Mouse (Mus musculus) stomach, embryonic 15.5 days (tissue): Measurements from ENCODE around the gene Sspo. TPM values are rescaled to one million over a fixed set of nuclear protein-coding genes. Genes with fewer than 3 reads are reported as not detected.
A peak's percentile ranks its signal among the peaks of the same experiment; 100 is the strongest.

Experiments
- ATAC-seq: fragments of 200-750 bp; cut with Nextera tagmentation; 2 replicates; pipeline ENCODE4 v1.8.0; 2017; ENCODE audit warnings: low read depth, moderate number of reproducible peaks, moderate TSS enrichment; ENCODE audit not compliant: insufficient read depth, low FRiP score
- H3K27ac ChIP-seq: fragments of 300-500 bp; sonication (generic); 2 replicates; pipeline ENCODE4 v1.5.1; 2015; ENCODE audit warnings: mild to moderate bottlenecking, inconsistent platforms
- H3K27me3 ChIP-seq: fragments of 300-500 bp; sonication (generic); replicated peaks from 2 replicates; pipeline ENCODE4 v1.6.1; 2015; ENCODE audit warnings: inconsistent platforms
- H3K36me3 ChIP-seq: fragments of 300-500 bp; sonication (generic); 2 replicates; pipeline ENCODE4 v1.6.1; 2015; ENCODE audit warnings: inconsistent platforms
- H3K4me1 ChIP-seq: fragments of 300-500 bp; sonication (generic); 2 replicates; pipeline ENCODE4 v1.6.1; 2015; ENCODE audit warnings: inconsistent platforms
- H3K4me2 ChIP-seq: fragments of 300-500 bp; sonication (generic); 2 replicates; pipeline ENCODE4 v1.6.1; 2015; ENCODE audit warnings: mild to moderate bottlenecking, inconsistent platforms
- H3K4me3 ChIP-seq: fragments of 300-500 bp; sonication (generic); replicated peaks from 2 replicates; pipeline ENCODE4 v1.5.1; 2015; ENCODE audit warnings: inconsistent platforms
- H3K9ac ChIP-seq: fragments of 300-500 bp; sonication (generic); 2 replicates; pipeline ENCODE4 v1.6.1; 2015; ENCODE audit warnings: inconsistent platforms
- H3K9me3 ChIP-seq: fragments of 300-500 bp; sonication (generic); 2 replicates; pipeline ENCODE4 v1.6.1; 2016; ENCODE audit warnings: inconsistent platforms
- WGBS: fragments of 180-500 bp; shearing (Covaris S2); methylation state at CpG from one replicate; pipeline ENCODE4 v1.1.7; 2015; 5-methylcytosine and 5-hydroxymethylcytosine counted together
- polyA plus RNA-seq: library from polyadenylated mRNA; unstranded; fragments of >200 nt; fragmentation: Nextera tagmentation; extraction: Ambion mirVana; gene quantifications from 2 replicates; pipeline ENCODE4 v1.2.1, GENCODE M21; 2015

The Sspo gene
- polyA plus RNA-seq: 0.26 and 0.27 TPM in 2 replicates

- WGBS: 89% methylated on average over 1 of the region's 1 CpGs
- ATAC-seq: no peak
- no peak within 1 kb of the TSS for H3K4me2 ChIP-seq
- H3K36me3 ChIP-seq: no peaks in the 10 kb centered on the region
- no peaks in the 10 kb centered on the region for H3K9me3 ChIP-seq
- H3K27me3 ChIP-seq: no peaks in the 10 kb centered on the region
- no peak within 1 kb of the TSS for H3K4me3 ChIP-seq
- peak within 1 kb of the TSS; percentile 40; the same call in 1 of the 2 replicates for H3K27ac ChIP-seq
- H3K9ac ChIP-seq: no peak within 1 kb of the TSS
- peaks cover 13% of the 10 kb centered on the region for H3K4me1 ChIP-seq
These were observed at the start of gene Sspo for GRCm38 (mm10) chr6:48447929-48448328. Gene Sspo, plus strand, starts transcription at chr6:48448229.

- Histone ChIP-seq H3K4me1 (peaks cover 15% of the 10 kb centered on the region), H3K27me3 (no peaks in the 10 kb centered on the region), H3K4me3 (no peak overlapping the region), H3K9me3 (no peaks in the 10 kb centered on the region), H3K27ac (no peak overlapping the region), H3K9ac (no peak overlapping the region), H3K36me3 (peaks cover 5% of the 10 kb centered on the region), H3K4me2 (no peak overlapping the region)
- 92% methylated on average over 5 of the region's 5 CpGs for WGBS
- no peak for ATAC-seq
These were observed 48.1 kb upstream of the Sspo start for GRCm38 (mm10) chr6:48399906-48400305.

GRCm38 (mm10) chr6:48404071-48404470 lies 44.0 kb upstream of the Sspo start:
- Histone ChIP-seq H3K36me3 (peaks cover 24% of the 10 kb centered on the region), H3K4me1 (no peaks in the 10 kb centered on the region), H3K27ac (no peak overlapping the region), H3K9ac (no peak overlapping the region), H3K27me3 (no peaks in the 10 kb centered on the region), H3K4me2 (no peak overlapping the region), H3K4me3 (no peak overlapping the region), H3K9me3 (no peaks in the 10 kb centered on the region)
- no peak for ATAC-seq
- 93% methylated on average over 5 of the region's 5 CpGs for WGBS

GRCm38 (mm10) chr6:48409726-48410343 lies 38.2 kb upstream of the Sspo start:
- no peak for ATAC-seq
- Histone ChIP-seq H3K36me3 (peaks cover 56% of the 10 kb centered on the region), H3K4me3 (no peak overlapping the region), H3K27me3 (no peaks in the 10 kb centered on the region), H3K27ac (no peak overlapping the region), H3K4me2 (no peak overlapping the region), H3K4me1 (no peaks in the 10 kb centered on the region), H3K9ac (no peak overlapping the region), H3K9me3 (no peaks in the 10 kb centered on the region)
- WGBS: 90% methylated on average over 4 of the region's 4 CpGs

GRCm38 (mm10) chr6:48410551-48410950 lies 37.5 kb upstream of the Sspo start:
- H3K27ac ChIP-seq: 0 out of 2 replicates have a peak overlapping the region, but pooled peaks have one; percentile 7
- H3K4me1 ChIP-seq: no peaks in the 10 kb centered on the region
- H3K4me2 ChIP-seq: no peak overlapping the region
- H3K27me3 ChIP-seq: no peaks in the 10 kb centered on the region
- H3K9ac ChIP-seq: no peak overlapping the region
- no peaks in the 10 kb centered on the region for H3K9me3 ChIP-seq
- 79% methylated on average over 3 of the region's 3 CpGs for WGBS
- H3K36me3 ChIP-seq: peaks cover 56% of the 10 kb centered on the region
- no peak overlapping the region for H3K4me3 ChIP-seq
- no peak for ATAC-seq

GRCm38 (mm10) chr6:48411193-48412092 lies 36.6 kb upstream of the Sspo start:
- peaks cover 61% of the 10 kb centered on the region for H3K36me3 ChIP-seq
- no peak overlapping the region for H3K4me3 ChIP-seq
- H3K27ac ChIP-seq: peak overlapping the region; percentile 31; the same call in 1 of the 2 replicates
- H3K4me2 ChIP-seq: no peak overlapping the region
- no peaks in the 10 kb centered on the region for H3K9me3 ChIP-seq
- peak; percentile 57; the same call in 1 of the 2 replicates for ATAC-seq
- 88% methylated on average over 6 of the region's 6 CpGs for WGBS
- no peaks in the 10 kb centered on the region for H3K27me3 ChIP-seq
- no peaks in the 10 kb centered on the region for H3K4me1 ChIP-seq
- H3K9ac ChIP-seq: no peak overlapping the region

- Histone ChIP-seq H3K4me1 (no peaks in the 10 kb centered on the region), H3K36me3 (peaks cover 61% of the 10 kb centered on the region), H3K4me2 (no peak overlapping the region), H3K27ac (no peak overlapping the region), H3K9me3 (no peaks in the 10 kb centered on the region), H3K9ac (no peak overlapping the region), H3K4me3 (no peak overlapping the region), H3K27me3 (no peaks in the 10 kb centered on the region)
- 82% methylated on average over 4 of the region's 4 CpGs for WGBS
- ATAC-seq: no peak
These were observed 35.9 kb upstream of the Sspo start for GRCm38 (mm10) chr6:48412147-48412546.

GRCm38 (mm10) chr6:48412662-48413061 lies 35.4 kb upstream of the Sspo start:
- H3K27me3 ChIP-seq: no peaks in the 10 kb centered on the region
- H3K9me3 ChIP-seq: no peaks in the 10 kb centered on the region
- H3K36me3 ChIP-seq: peaks cover 61% of the 10 kb centered on the region
- no peak overlapping the region for H3K27ac ChIP-seq
- 73% methylated on average over 3 of the region's 3 CpGs for WGBS
- no peak for ATAC-seq
- no peak overlapping the region for H3K9ac ChIP-seq
- no peak overlapping the region for H3K4me2 ChIP-seq
- H3K4me3 ChIP-seq: no peak overlapping the region
- H3K4me1 ChIP-seq: no peaks in the 10 kb centered on the region

GRCm38 (mm10) chr6:48413081-48413480 lies 34.9 kb upstream of the Sspo start:
- no peak overlapping the region for H3K27ac ChIP-seq
- H3K36me3 ChIP-seq: peaks cover 57% of the 10 kb centered on the region
- no peak overlapping the region for H3K9ac ChIP-seq
- WGBS: 74% methylated on average over 10 of the region's 10 CpGs
- no peaks in the 10 kb centered on the region for H3K9me3 ChIP-seq
- H3K4me1 ChIP-seq: no peaks in the 10 kb centered on the region
- no peaks in the 10 kb centered on the region for H3K27me3 ChIP-seq
- H3K4me3 ChIP-seq: no peak overlapping the region
- ATAC-seq: no peak
- H3K4me2 ChIP-seq: no peak overlapping the region

- WGBS: 88% methylated on average over 1 of the region's 1 CpGs
These were observed 33.1 kb upstream of the Sspo start for GRCm38 (mm10) chr6:48414886-48415285.

GRCm38 (mm10) chr6:48415636-48416035 lies 32.4 kb upstream of the Sspo start:
- 94% methylated on average over 7 of the region's 7 CpGs for WGBS
- Histone ChIP-seq H3K4me2 (no peak overlapping the region), H3K4me3 (no peak overlapping the region), H3K27ac (no peak overlapping the region), H3K9me3 (no peaks in the 10 kb centered on the region), H3K4me1 (no peaks in the 10 kb centered on the region), H3K9ac (no peak overlapping the region), H3K27me3 (no peaks in the 10 kb centered on the region), H3K36me3 (peaks cover 40% of the 10 kb centered on the region; the same call in 1 of the 2 replicates)
- no peak for ATAC-seq

More at GRCm38 (mm10) chr6:48414886-48415285, 33.1 kb upstream of the Sspo start:
- no peak overlapping the region for H3K9ac ChIP-seq
- no peak overlapping the region for H3K4me2 ChIP-seq
- no peaks in the 10 kb centered on the region for H3K4me1 ChIP-seq
- no peak for ATAC-seq
- H3K27ac ChIP-seq: no peak overlapping the region
- no peaks in the 10 kb centered on the region for H3K9me3 ChIP-seq
- H3K36me3 ChIP-seq: peaks cover 48% of the 10 kb centered on the region; the same call in 1 of the 2 replicates
- H3K27me3 ChIP-seq: no peaks in the 10 kb centered on the region
- no peak overlapping the region for H3K4me3 ChIP-seq

GRCm38 (mm10) chr6:48416486-48416885 lies 31.5 kb upstream of the Sspo start:
- WGBS: 86% methylated on average over 2 of the region's 2 CpGs
- no peak overlapping the region for H3K27ac ChIP-seq
- no peaks in the 10 kb centered on the region for H3K9me3 ChIP-seq
- peaks cover 38% of the 10 kb centered on the region; the same call in 1 of the 2 replicates for H3K36me3 ChIP-seq
- ATAC-seq: no peak
- H3K4me1 ChIP-seq: no peaks in the 10 kb centered on the region
- H3K9ac ChIP-seq: no peak overlapping the region
- no peak overlapping the region for H3K4me3 ChIP-seq
- no peak overlapping the region for H3K4me2 ChIP-seq
- H3K27me3 ChIP-seq: no peaks in the 10 kb centered on the region
